Mouse (Mus musculus) heart, adult 8-10 months (tissue): ENCODE data around the gene Gm15091. TPM values are rescaled to one million over a fixed set of nuclear protein-coding genes. Genes with fewer than 3 reads are reported as not detected.
"Not testable (repeated sequence)": the region's sequence is repeated elsewhere in the genome, so short reads cannot be mapped to it uniquely, and the experiment has no call there.

Experiments used
- DNase-seq: peaks from one replicate; pipeline ENCODE4 v3.0.0; 2022; ENCODE audit warnings: low spot score
- total RNA-seq, 4 experiments: library from RNA; stranded (reverse); gene quantifications; 2 replicates each; pipeline ENCODE4 v1.2.4; 2022

Gm15091 gene
- not detected for total RNA-seq

DNA sequence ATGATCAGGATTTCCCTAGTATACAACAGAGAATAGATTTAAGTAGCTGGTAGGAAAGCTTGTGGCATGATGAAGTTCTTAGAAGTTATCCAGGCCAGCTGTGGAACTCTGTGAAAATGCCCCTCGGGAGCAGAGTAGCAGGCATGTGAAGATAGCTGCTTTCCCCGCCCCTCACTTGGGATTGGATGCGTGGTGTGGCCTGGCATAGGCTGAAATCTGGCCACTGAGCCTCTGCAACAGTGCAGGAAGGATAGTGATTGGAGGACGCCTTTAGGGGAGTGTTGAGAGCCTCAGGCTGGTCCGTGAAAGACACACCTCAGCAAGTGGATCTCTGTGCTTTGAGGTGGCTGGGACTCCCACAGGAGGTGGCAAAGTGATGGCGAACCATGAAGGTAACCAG, at the start of gene Gm15091:
Gene Gm15091 (plus strand): TSS at position 301 of the 400 bp plus-strand sequence.
- DNase-seq, result not testable (repeated sequence)

Other genes starting within 250 kb of the Gm15091 start
- not detected for gene Gm15097, start 157.2 kb upstream of the Gm15091 start, total RNA-seq